Mouse (Mus musculus) mesoderm, embryonic 11.5 days (tissue): Measurements from ENCODE around the gene Trpm8.

Experiments
- DNase-seq: peaks from one replicate; pipeline ENCODE4 v3.0.0-alpha.2; 2012; ENCODE audit warnings: low read depth, low spot score

Gene Trpm8

GRCm38 (mm10) chr1:88264869-88265240, 12.6 kb upstream of the Trpm8 start:
- DNase-seq: no peak

GRCm38 (mm10) chr1:88266123-88266522, 11.3 kb upstream of the Trpm8 start:
- DNase-seq: no peak

- no peak for DNase-seq
These were observed 10.0 kb upstream of the Trpm8 start for GRCm38 (mm10) chr1:88267489-88267888.

- no peak for DNase-seq
These were observed 9.4 kb upstream of the Trpm8 start for GRCm38 (mm10) chr1:88268070-88268469.

GRCm38 (mm10) chr1:88269539-88270309, 7.7 kb upstream of the Trpm8 start:
- no peak for DNase-seq

GRCm38 (mm10) chr1:88272851-88273250, 4.6 kb upstream of the Trpm8 start:
- DNase-seq: no peak

- no peak for DNase-seq
These were observed 4.1 kb upstream of the Trpm8 start for GRCm38 (mm10) chr1:88273326-88273725.

GRCm38 (mm10) chr1:88273832-88274231, 3.6 kb upstream of the Trpm8 start:
- DNase-seq: no peak

- DNase-seq: no peak
These were observed 2.9 kb upstream of the Trpm8 start for GRCm38 (mm10) chr1:88274371-88275077.

- DNase-seq: no peak
These were observed 2.3 kb upstream of the Trpm8 start for GRCm38 (mm10) chr1:88275078-88275680.

GRCm38 (mm10) chr1:88275698-88276523, 1.6 kb upstream of the Trpm8 start:
- no peak for DNase-seq

GRCm38 (mm10) chr1:88276524-88277097, 850 bp upstream of the Trpm8 start:
- no peak for DNase-seq

GRCm38 (mm10) chr1:88277818-88278511, 504 bp downstream of the Trpm8 start:
- DNase-seq: no peak

- no peak for DNase-seq
These were observed 1.9 kb downstream of the Trpm8 start for GRCm38 (mm10) chr1:88279111-88280005.

- no peak for DNase-seq
These were observed 2.7 kb downstream of the Trpm8 start for GRCm38 (mm10) chr1:88280006-88280690.

- DNase-seq: no peak
These were observed 4.8 kb downstream of the Trpm8 start for GRCm38 (mm10) chr1:88282301-88282700.

- no peak for DNase-seq
These were observed 6.1 kb downstream of the Trpm8 start for GRCm38 (mm10) chr1:88283376-88284227.

GRCm38 (mm10) chr1:88284228-88284945, 6.9 kb downstream of the Trpm8 start:
- DNase-seq: no peak
